Mouse (Mus musculus) liver, embryonic 14.5 days (tissue): ENCODE results near the gene Vegfa.

Source experiments
- CTCF ChIP-seq: IDR thresholded peaks from 2 replicates; pipeline ENCODE4 v1.5.1; 2016; ENCODE audit warnings: antibody characterized with exemption, low read depth, control low read depth
- EP300 ChIP-seq: IDR thresholded peaks from 2 replicates; pipeline ENCODE4 v1.6.1; 2016; ENCODE audit warnings: antibody characterized with exemption, low read depth

- no peak for TF ChIP-seq CTCF
- no peak for TF ChIP-seq EP300
Observed at GRCm38 (mm10) chr17:46003717-46004481, 28.3 kb downstream of the Vegfa start.
